Mouse (Mus musculus) bone marrow macrophage, adult 2 months (primary cell): ENCODE data around the gene Kcnip1.

Experiments
- CTCF ChIP-seq: IDR thresholded peaks from 2 replicates; pipeline ENCODE4 v1.5.1; 2012; ENCODE audit warnings: low read depth, mild to moderate bottlenecking, low read length, moderate library complexity
- POLR2A ChIP-seq: IDR thresholded peaks from 2 replicates; pipeline ENCODE4 v1.6.1; 2012; ENCODE audit warnings: mild to moderate bottlenecking, low read depth, low read length, borderline replicate concordance

DNA sequence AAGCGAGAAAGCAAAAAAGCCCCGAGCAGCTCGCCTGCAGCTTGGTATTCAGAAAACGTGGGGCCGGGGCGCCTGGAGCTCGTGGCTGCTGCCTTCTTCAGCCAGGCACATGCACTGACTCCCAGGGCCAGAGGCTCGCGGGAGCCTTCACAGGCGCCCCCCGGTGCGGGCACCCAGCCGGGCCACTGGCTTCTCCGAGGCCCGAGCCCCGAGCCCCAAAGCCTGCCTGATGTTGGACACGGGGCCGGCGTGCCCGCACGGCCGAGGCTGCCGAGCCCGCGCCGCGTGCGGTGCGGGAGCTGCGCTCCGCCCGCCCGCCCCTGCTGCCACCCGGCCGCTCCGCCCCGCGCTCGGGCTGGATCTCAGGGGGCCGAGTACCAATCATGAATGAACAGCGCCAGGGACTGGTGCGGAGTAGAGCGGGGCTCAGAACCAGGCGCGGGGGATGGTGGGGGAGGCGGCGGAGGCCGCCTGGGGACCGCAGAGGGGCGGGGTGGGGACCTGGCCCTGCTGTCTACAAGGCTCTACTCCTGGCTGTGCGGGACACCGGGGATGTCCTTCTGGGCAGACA is 149.6 kb downstream of the Kcnip1 start:
- TF ChIP-seq CTCF: no peak
- TF ChIP-seq POLR2A: no peak
